Mouse (Mus musculus): ENCODE measurements at regions not wholly inside any gene's neighbourhood (a gene's known extent, or its start where the extent isn't known, plus 50 kb on each side); places are given as distances from the start of the nearest gene placed in this dataset.
A peak's percentile ranks its signal among the peaks of the same experiment; 100 is the strongest.

DNA sequence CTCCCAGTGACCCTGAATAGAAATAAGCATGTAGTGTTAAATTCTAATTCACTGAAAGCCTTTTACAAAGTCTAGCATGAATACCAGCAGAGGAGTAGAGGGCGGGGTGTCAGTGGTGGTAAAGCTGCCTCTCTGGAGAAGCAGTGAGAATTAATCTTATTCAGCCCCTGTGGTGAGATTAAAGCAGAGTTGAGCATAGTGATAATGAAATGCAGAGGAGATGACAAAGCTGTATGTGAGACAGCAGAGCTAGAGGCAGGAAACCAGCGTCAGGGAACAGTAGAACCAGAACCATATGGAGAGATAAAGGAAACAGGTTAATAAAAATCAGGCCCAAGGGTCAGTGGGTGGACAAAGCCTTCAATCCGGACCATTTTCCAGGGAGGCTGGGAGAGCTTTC, 1827.2 kb downstream of the Poteg start:
- Histone ChIP-seq H3K4me3 (ENCODE audit: low read depth, low read length) (no peak overlapping the region), H3K36me3 (ENCODE audit: control insufficient read depth, insufficient read depth, low read length) (no peaks in the 10 kb centered on the region), H3K27ac (ENCODE audit: low read depth, low read length) (no peak overlapping the region), H3K9ac (ENCODE audit: low read length) (no peak overlapping the region), H3K4me1 (ENCODE audit: control insufficient read depth, insufficient read depth, low read length) (no peaks in the 10 kb centered on the region), H3K4me2 (ENCODE audit: low read depth) (no peak overlapping the region), H3K9me3 (ENCODE audit: control insufficient read depth, low read length) (no peaks in the 10 kb centered on the region), H3K27me3 (ENCODE audit: control insufficient read depth, insufficient read depth, low read length) (no peaks in the 10 kb centered on the region)
- WGBS = 30% methylated on average over 3 of the region's 3 CpGs
- no peak for DNase-seq (ENCODE audit: low spot score)
- ATAC-seq (ENCODE audit: insufficient read depth, low FRiP score, low TSS enrichment) = no peak

DNA sequence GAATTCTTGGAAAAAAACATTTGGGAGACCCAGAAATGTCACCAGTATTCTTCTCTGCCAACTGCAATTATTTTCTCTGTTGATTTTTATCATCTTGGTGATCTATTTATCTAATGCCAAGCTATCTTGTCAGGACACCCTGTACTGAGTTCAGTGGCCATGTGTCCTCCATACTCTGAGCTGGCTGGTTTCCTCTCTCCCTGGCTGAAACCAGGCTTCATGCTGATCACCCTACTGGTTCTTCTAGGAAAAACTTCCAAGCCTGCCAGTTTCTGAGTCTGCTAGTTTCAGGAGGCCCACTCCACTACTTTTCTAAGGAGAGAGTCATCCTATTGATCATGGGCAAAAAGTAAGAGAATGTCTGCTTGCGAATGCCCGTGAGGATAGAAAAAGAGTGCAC, 1831.2 kb downstream of the Poteg start:
- Histone ChIP-seq H3K4me3 (ENCODE audit: low read depth, low read length) (no peak overlapping the region), H3K36me3 (ENCODE audit: control insufficient read depth, insufficient read depth, low read length) (no peaks in the 10 kb centered on the region), H3K4me2 (ENCODE audit: low read depth) (no peak overlapping the region), H3K4me1 (ENCODE audit: control insufficient read depth, insufficient read depth, low read length) (no peaks in the 10 kb centered on the region), H3K9ac (ENCODE audit: low read length) (no peak overlapping the region), H3K9me3 (ENCODE audit: control insufficient read depth, low read length) (no peaks in the 10 kb centered on the region), H3K27ac (ENCODE audit: low read depth, low read length) (no peak overlapping the region), H3K27me3 (ENCODE audit: control insufficient read depth, insufficient read depth, low read length) (no peaks in the 10 kb centered on the region)
- DNase-seq (ENCODE audit: low spot score) (no peak), ATAC-seq (ENCODE audit: insufficient read depth, low FRiP score, low TSS enrichment) (no peak)
- WGBS = 84% methylated on average over 2 of the region's 2 CpGs

DNA sequence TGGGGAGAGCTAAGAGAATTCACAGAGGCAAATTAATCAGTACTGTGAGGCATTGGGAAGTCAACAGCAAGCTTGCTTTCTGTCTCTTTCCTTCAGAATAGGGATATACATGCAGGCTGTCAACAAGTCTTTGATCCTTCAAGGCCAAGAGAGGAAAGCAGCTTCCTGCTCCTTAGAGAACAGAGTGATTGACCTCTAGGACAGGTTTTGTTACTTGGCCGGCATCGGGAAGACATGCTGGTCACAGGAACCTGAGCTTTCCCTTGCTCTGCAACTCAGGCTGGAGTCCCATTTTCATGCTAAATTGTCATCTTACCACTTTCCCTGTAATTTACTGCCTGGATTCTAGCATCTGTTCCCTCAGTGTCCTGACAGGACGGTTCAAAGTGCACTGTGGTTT, 1831.8 kb downstream of the Poteg start:
- DNase-seq (ENCODE audit: low spot score) (no peak), ATAC-seq (ENCODE audit: insufficient read depth, low FRiP score, low TSS enrichment) (no peak)
- 56% methylated on average over 3 of the region's 3 CpGs for WGBS
- Histone ChIP-seq H3K9me3 (ENCODE audit: control insufficient read depth, low read length) (no peaks in the 10 kb centered on the region), H3K4me1 (ENCODE audit: control insufficient read depth, insufficient read depth, low read length) (no peaks in the 10 kb centered on the region), H3K36me3 (ENCODE audit: control insufficient read depth, insufficient read depth, low read length) (no peaks in the 10 kb centered on the region), H3K27me3 (ENCODE audit: control insufficient read depth, insufficient read depth, low read length) (no peaks in the 10 kb centered on the region), H3K9ac (ENCODE audit: low read length) (no peak overlapping the region), H3K27ac (ENCODE audit: low read depth, low read length) (no peak overlapping the region), H3K4me3 (ENCODE audit: low read depth, low read length) (no peak overlapping the region), H3K4me2 (ENCODE audit: low read depth) (no peak overlapping the region)

DNA sequence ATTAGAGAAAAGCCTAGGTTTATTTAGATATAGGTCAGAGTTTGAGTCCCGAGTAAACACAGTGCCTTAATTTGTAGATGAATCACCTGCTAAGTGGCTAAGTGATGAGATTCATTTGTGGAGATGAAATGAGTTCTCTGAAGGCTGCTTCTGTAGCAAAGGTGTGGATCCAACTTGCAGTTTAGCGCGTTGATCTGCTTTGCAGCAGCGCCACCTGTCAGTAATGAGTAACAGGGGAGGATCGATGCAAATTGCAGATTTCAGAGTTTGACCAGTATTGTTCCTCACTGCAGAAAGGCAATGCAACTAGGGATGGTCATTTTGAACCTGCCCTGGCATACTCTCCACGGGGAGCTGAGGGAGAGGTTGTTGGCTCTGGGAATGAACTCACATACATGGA, 1842.9 kb downstream of the Poteg start:
- H3K9me3 ChIP-seq (ENCODE audit: control insufficient read depth, low read length) = no peaks in the 10 kb centered on the region
- H3K27ac ChIP-seq (ENCODE audit: low read depth, low read length) = no peak overlapping the region
- no peak overlapping the region for H3K9ac ChIP-seq (ENCODE audit: low read length)
- no peak overlapping the region for H3K4me3 ChIP-seq (ENCODE audit: low read depth, low read length)
- H3K27me3 ChIP-seq (ENCODE audit: control insufficient read depth, insufficient read depth, low read length) = no peaks in the 10 kb centered on the region
- peak; percentile 38 for DNase-seq (ENCODE audit: low spot score)
- H3K36me3 ChIP-seq (ENCODE audit: control insufficient read depth, insufficient read depth, low read length) = no peaks in the 10 kb centered on the region
- no peak overlapping the region for H3K4me2 ChIP-seq (ENCODE audit: low read depth)
- no peaks in the 10 kb centered on the region for H3K4me1 ChIP-seq (ENCODE audit: control insufficient read depth, insufficient read depth, low read length)
- ATAC-seq (ENCODE audit: insufficient read depth, low FRiP score, low TSS enrichment) = peak; percentile 23; the same call in 1 of the 2 replicates
- 4% methylated on average over 6 of the region's 6 CpGs for WGBS

Measured in neural tube, embryonic 11.5 days (tissue).